Mouse (Mus musculus) layer of hippocampus, adult 9-11 months (tissue): Measurements from ENCODE around the gene Ldhd.
A peak's percentile ranks its signal among the peaks of the same experiment; 100 is the strongest.
"Not testable (repeated sequence)": the region's sequence is repeated elsewhere in the genome, so short reads cannot be mapped to it uniquely, and the experiment has no call there.

Experiments used
- DNase-seq: peaks from one replicate; pipeline ENCODE4 v3.0.0; 2022

Ldhd gene

GRCm38 (mm10) chr8:111630105-111630521 is at the start of gene Ldhd:
Gene Ldhd (minus strand): TSS chr8:111630374.
- peak; percentile 44 for DNase-seq

GRCm38 (mm10) chr8:111678848-111679247 is 48.7 kb upstream of the Ldhd start:
- peak; percentile 59 for DNase-seq

- DNase-seq: peak; percentile 36
Measured at GRCm38 (mm10) chr8:111678111-111678510, 47.9 kb upstream of the Ldhd start.

GRCm38 (mm10) chr8:111676237-111676636 is 46.1 kb upstream of the Ldhd start:
- no peak for DNase-seq

- DNase-seq: no peak
Measured at GRCm38 (mm10) chr8:111666751-111667150, 36.6 kb upstream of the Ldhd start.

- peak; percentile 77 for DNase-seq
Measured at GRCm38 (mm10) chr8:111662473-111662872, 32.3 kb upstream of the Ldhd start.

- DNase-seq: no peak
Measured at GRCm38 (mm10) chr8:111658819-111659423, 28.7 kb upstream of the Ldhd start.

- DNase-seq: no peak
Measured at GRCm38 (mm10) chr8:111657312-111657854, 27.2 kb upstream of the Ldhd start.

- no peak for DNase-seq
Measured at GRCm38 (mm10) chr8:111653524-111653923, 23.4 kb upstream of the Ldhd start.

- DNase-seq: no peak
Measured at GRCm38 (mm10) chr8:111650651-111651050, 20.5 kb upstream of the Ldhd start.

- DNase-seq: no peak
Measured at GRCm38 (mm10) chr8:111648834-111649233, 18.7 kb upstream of the Ldhd start.

- no peak for DNase-seq
Measured at GRCm38 (mm10) chr8:111645715-111646114, 15.5 kb upstream of the Ldhd start.

GRCm38 (mm10) chr8:111644286-111645051 is 14.3 kb upstream of the Ldhd start:
- DNase-seq: not testable (repeated sequence)

- DNase-seq: peak; percentile 95
Measured at GRCm38 (mm10) chr8:111643264-111644141, 13.3 kb upstream of the Ldhd start, which contains the start of gene Zfp1. Gene Zfp1 (plus strand): TSS chr8:111643401.

- no peak for DNase-seq
Measured at GRCm38 (mm10) chr8:111642939-111643263, 12.7 kb upstream of the Ldhd start.

GRCm38 (mm10) chr8:111642496-111642895 is 12.3 kb upstream of the Ldhd start:
- DNase-seq: no peak

- DNase-seq: no peak
Measured at GRCm38 (mm10) chr8:111641064-111641463, 10.9 kb upstream of the Ldhd start.

GRCm38 (mm10) chr8:111638086-111638485 is 7.9 kb upstream of the Ldhd start:
- DNase-seq: no peak

GRCm38 (mm10) chr8:111632976-111633375 is 2.8 kb upstream of the Ldhd start:
- DNase-seq: no peak

- DNase-seq: no peak
Measured at GRCm38 (mm10) chr8:111631589-111631988, 1.4 kb upstream of the Ldhd start.

- DNase-seq: no peak
Measured at GRCm38 (mm10) chr8:111628894-111629501, 1.2 kb downstream of the Ldhd start.

GRCm38 (mm10) chr8:111628401-111628800 is 1.8 kb downstream of the Ldhd start:
- DNase-seq: no peak

GRCm38 (mm10) chr8:111627923-111628322 is 2.3 kb downstream of the Ldhd start:
- DNase-seq: no peak
